ENCODE assay signal across 11 mouse cellular contexts in genomic region chr6:111866101-111866598, GRCm38 (mm10).
DNase-seq lines count a peak whose midpoint lies in the region; ATAC-seq lines count a peak whose summit lies in the region.
"Had no signal": no experiment of that assay in that cellular context is flagged by ENCODE, and none has a peak within 500 bp of the region (broad histone marks: within the 10 kb centered on the region; RNA-seq: fewer than 3 reads in every experiment).

No protein-coding gene starts in this region.

- no peak overlapping the region for H3K4me3 ChIP-seq in neural tube, embryonic 14.5 days (ENCODE audit: low read depth, low read length)
- H3K4me3 ChIP-seq: heart, embryonic 15.5 days; liver, embryonic 12.5 days had no signal

- peak; percentile 34 for ATAC-seq in neural tube, embryonic 14.5 days (ENCODE audit: low read depth)
- no peak for ATAC-seq in activated CD4-positive, CD25-positive, alpha-beta regulatory T cell, adult 4 months
- ATAC-seq: liver, embryonic 12.5 days had no signal

- H3K27ac ChIP-seq in neural tube, embryonic 14.5 days (ENCODE audit: low read depth, low read length), result no peak overlapping the region
- H3K27ac ChIP-seq: heart, embryonic 15.5 days; liver, embryonic 12.5 days had no signal

- no peaks in the 10 kb centered on the region for H3K4me1 ChIP-seq in neural tube, embryonic 14.5 days (ENCODE audit: control insufficient read depth, insufficient read depth, low read length)
- H3K4me1 ChIP-seq: heart, embryonic 15.5 days; liver, embryonic 12.5 days had no signal

- H3K9ac ChIP-seq in neural tube, embryonic 14.5 days (replicated peaks; ENCODE audit: low read depth, low read length), result no peak overlapping the region
- H3K9ac ChIP-seq: heart, embryonic 15.5 days; liver, embryonic 12.5 days had no signal

- no peaks in the 10 kb centered on the region for H3K9me3 ChIP-seq in neural tube, embryonic 14.5 days (ENCODE audit: control insufficient read depth, low read length)
- H3K9me3 ChIP-seq: heart, embryonic 15.5 days; liver, embryonic 12.5 days had no signal

- intact Hi-C loops in heart, postnatal 14 days (cut with DNase I), result no loop called here

- H3K4me2 ChIP-seq in neural tube, embryonic 14.5 days (ENCODE audit: low read depth, low read length), result no peak overlapping the region
- H3K4me2 ChIP-seq: heart, embryonic 15.5 days; liver, embryonic 12.5 days had no signal

- 65% methylated on average over 3 of the region's 3 CpGs for WGBS in neural tube, embryonic 14.5 days

- no peaks in the 10 kb centered on the region for H3K36me3 ChIP-seq in neural tube, embryonic 14.5 days (ENCODE audit: control insufficient read depth, insufficient read depth, low read length)
- H3K36me3 ChIP-seq: heart, embryonic 15.5 days; liver, embryonic 12.5 days had no signal

- no peaks in the 10 kb centered on the region for H3K27me3 ChIP-seq in neural tube, embryonic 14.5 days (ENCODE audit: control insufficient read depth, insufficient read depth, low read length)
- H3K27me3 ChIP-seq: heart, embryonic 15.5 days; liver, embryonic 12.5 days had no signal

- DNase-seq in neural tube, embryonic 10.5 days (ENCODE audit: extremely low spot score, low spot score), result no peak
- DNase-seq in cerebellum, postnatal 14 days, result peak; percentile 92 to 95
- peak; percentile 70 to 73 for DNase-seq in layer of hippocampus, adult 8-10 months (ENCODE audit: low spot score in 2 of 2)
- DNase-seq in right cerebral cortex, postnatal 14 days, result peak; percentile 2
- no peak for DNase-seq in kidney, adult 11 months
- no peak for DNase-seq in heart, postnatal 14 days
- DNase-seq: kidney, postnatal 14 days had no signal

Comparison
In these comparisons a context has a peak if more than half of its experiments do, and no peak if none do; other contexts are left out.
1. DNase-seq: peak in cerebellum, postnatal 14 days (2 of 2), layer of hippocampus, adult 8-10 months (2 of 2) and right cerebral cortex, postnatal 14 days (single experiment); none in neural tube, embryonic 10.5 days (single experiment), kidney, adult 11 months (single experiment) and heart, postnatal 14 days (0 of 2).